12 mouse cellular contexts compared by ENCODE assay signal in genomic region chr11:120339978-120340513, GRCm38 (mm10). TPM values are rescaled to one million over a fixed set of nuclear protein-coding genes. Genes with fewer than 3 reads are reported as not detected.
DNase-seq lines count a peak whose midpoint lies in the region; ATAC-seq lines count a peak whose summit lies in the region.
"Had no signal": no experiment of that assay in that cellular context is flagged by ENCODE, and none has a peak within 500 bp of the region (broad histone marks: within the 10 kb centered on the region; RNA-seq: fewer than 3 reads in every experiment).

No protein-coding gene starts in this region.

- H3K4me3 ChIP-seq in heart, embryonic 10.5 days = no peak overlapping the region
- no peak overlapping the region for H3K4me3 ChIP-seq in neural tube, embryonic 11.5 days (ENCODE audit: low read depth, low read length)
- H3K4me3 ChIP-seq: heart, embryonic 13.5 days; layer of hippocampus, adult 2 months had no signal

- H3K9me3 ChIP-seq in heart, embryonic 10.5 days = no peaks in the 10 kb centered on the region
- no peaks in the 10 kb centered on the region for H3K9me3 ChIP-seq in neural tube, embryonic 11.5 days (ENCODE audit: control insufficient read depth, low read length)
- H3K9me3 ChIP-seq: heart, embryonic 13.5 days had no signal

- no peak overlapping the region for H3K27ac ChIP-seq in heart, embryonic 10.5 days
- no peak overlapping the region for H3K27ac ChIP-seq in neural tube, embryonic 11.5 days (ENCODE audit: low read depth, low read length)
- H3K27ac ChIP-seq: heart, embryonic 13.5 days; layer of hippocampus, adult 2 months had no signal

- peak; percentile 71 for DNase-seq in heart, embryonic 10.5 days (ENCODE audit: low spot score)
- DNase-seq in heart, adult 8-10 months (ENCODE audit: low spot score) = no peak
- DNase-seq in kidney, postnatal 25 days = peak; percentile 77 to 90
- DNase-seq in neural tube, embryonic 11.5 days (ENCODE audit: low spot score) = peak; percentile 9
- no peak for DNase-seq in thymus, adult 18-20 months
- DNase-seq in spleen, adult 12 weeks (ENCODE audit: low spot score) = no peak
- DNase-seq in adrenal gland, adult 2 months = no peak
- DNase-seq: cerebellum, adult 8-10 months; lung, adult 2 months had no signal

- no peaks in the 10 kb centered on the region for H3K27me3 ChIP-seq in heart, embryonic 10.5 days (ENCODE audit: insufficient read depth, poor library complexity, severe bottlenecking)
- no peaks in the 10 kb centered on the region for H3K27me3 ChIP-seq in neural tube, embryonic 11.5 days (ENCODE audit: control insufficient read depth, insufficient read depth, low read length)
- H3K27me3 ChIP-seq: heart, embryonic 13.5 days had no signal

- 87% methylated on average over 10 of the region's 10 CpGs for WGBS in heart, embryonic 10.5 days
- WGBS in neural tube, embryonic 11.5 days = 87% methylated on average over 10 of the region's 10 CpGs

- no peak overlapping the region for H3K9ac ChIP-seq in neural tube, embryonic 11.5 days (ENCODE audit: low read length)
- H3K9ac ChIP-seq: heart, embryonic 13.5 days had no signal

- H3K4me2 ChIP-seq in neural tube, embryonic 11.5 days (ENCODE audit: low read depth) = no peak overlapping the region
- H3K4me2 ChIP-seq: heart, embryonic 13.5 days had no signal

- H3K4me1 ChIP-seq in heart, embryonic 10.5 days = no peaks in the 10 kb centered on the region
- no peaks in the 10 kb centered on the region for H3K4me1 ChIP-seq in neural tube, embryonic 11.5 days (ENCODE audit: control insufficient read depth, insufficient read depth, low read length)

- peak; percentile 67 for ATAC-seq in granulocyte monocyte progenitor cell, adult 5-6 weeks (replicated peaks; ENCODE audit: poor library complexity, severe bottlenecking)
- ATAC-seq in neural tube, embryonic 11.5 days (ENCODE audit: insufficient read depth, low FRiP score, low TSS enrichment) = no peak

- peaks cover 2% of the 10 kb centered on the region for H3K36me3 ChIP-seq in heart, embryonic 10.5 days
- no peaks in the 10 kb centered on the region for H3K36me3 ChIP-seq in neural tube, embryonic 11.5 days (ENCODE audit: control insufficient read depth, insufficient read depth, low read length)

RNA-seq across cellular contexts. Expression of gene Actg1, which starts 8.3 kb away (rescaled TPM):
- 1,513 and 2,033 TPM in 2 replicates for polyA plus RNA-seq in heart, embryonic 10.5 days (2016; fragmentation: Nextera tagmentation; extraction: Ambion mirVana)
- 100 to 1,000 TPM; 188 to 320 (median 251) TPM for total RNA-seq in heart, adult 8-10 months (2022)
- total RNA-seq in granulocyte monocyte progenitor cell, adult 5-6 weeks (2014; fragmentation: Nextera tagmentation) = 1,412 and 1,653 TPM in 2 replicates
- 733 and 780 TPM in 2 replicates for total RNA-seq in granulocyte monocyte progenitor cell, adult 5-6 weeks (2017)
- 3,675 and 3,804 TPM in 2 replicates for polyA plus RNA-seq in neural tube, embryonic 11.5 days (2014; fragmentation: Nextera tagmentation; extraction: Ambion mirVana)
- total RNA-seq in adrenal gland, adult 2 months (2021) = 1,000 to 10,000 TPM in 1 of 2 experiments, 100 to 1,000 TPM in 1; 913 to 1,618 TPM
- 531 and 632 TPM in 2 replicates for polyA plus RNA-seq in adrenal gland, adult 2 months (2012; rRNA removed)

RNA-seq across cellular contexts. Expression of gene Fscn2, which starts 21.3 kb away (rescaled TPM):
- polyA plus RNA-seq in heart, embryonic 10.5 days (2016; fragmentation: Nextera tagmentation; extraction: Ambion mirVana) = 0.25 and 0.49 TPM in 2 replicates
- not detected for total RNA-seq in heart, adult 8-10 months (2022)
- not detected in 2 replicates for total RNA-seq in granulocyte monocyte progenitor cell, adult 5-6 weeks (2014; fragmentation: Nextera tagmentation)
- not detected in 2 replicates for total RNA-seq in granulocyte monocyte progenitor cell, adult 5-6 weeks (2017)
- 0.42 and 0.81 TPM in 2 replicates for polyA plus RNA-seq in neural tube, embryonic 11.5 days (2014; fragmentation: Nextera tagmentation; extraction: Ambion mirVana)
- under 1 TPM; 0.17 to 0.58 TPM for total RNA-seq in adrenal gland, adult 2 months (2021)
- 0.16 and 0.22 TPM in 2 replicates for polyA plus RNA-seq in adrenal gland, adult 2 months (2012; rRNA removed)

RNA-seq across cellular contexts. Expression of gene Faap100, which starts 38.5 kb away (rescaled TPM):
- 32.5 and 35.9 TPM in 2 replicates for polyA plus RNA-seq in heart, embryonic 10.5 days (2016; fragmentation: Nextera tagmentation; extraction: Ambion mirVana)
- total RNA-seq in heart, adult 8-10 months (2022) = 10 to 100 TPM; 12.1 to 18.3 (median 13.6) TPM
- 8.3 and 13.2 TPM in 2 replicates for total RNA-seq in granulocyte monocyte progenitor cell, adult 5-6 weeks (2014; fragmentation: Nextera tagmentation)
- total RNA-seq in granulocyte monocyte progenitor cell, adult 5-6 weeks (2017) = 12.9 and 18.8 TPM in 2 replicates
- polyA plus RNA-seq in neural tube, embryonic 11.5 days (2014; fragmentation: Nextera tagmentation; extraction: Ambion mirVana) = 34.5 and 39.5 TPM in 2 replicates
- total RNA-seq in adrenal gland, adult 2 months (2021) = 10 to 100 TPM; 17.6 to 24.1 TPM
- 192 and 223 TPM in 2 replicates for polyA plus RNA-seq in adrenal gland, adult 2 months (2012; rRNA removed)

Comparison
In these comparisons a context has a peak if more than half of its experiments do, and no peak if none do; other contexts are left out.
1. DNase-seq: peak in heart, embryonic 10.5 days (single experiment), kidney, postnatal 25 days (2 of 2) and neural tube, embryonic 11.5 days (single experiment); none in heart, adult 8-10 months (single experiment), thymus, adult 18-20 months (0 of 2), spleen, adult 12 weeks (single experiment) and adrenal gland, adult 2 months (single experiment).